Mouse (Mus musculus) gastrocnemius, postnatal 14 days (tissue): ENCODE data around the gene Pold2. TPM values are rescaled to one million over a fixed set of nuclear protein-coding genes. Genes with fewer than 3 reads are reported as not detected.
A peak's percentile ranks its signal among the peaks of the same experiment; 100 is the strongest.

Experiments
- DNase-seq: peaks from one replicate; pipeline ENCODE4 v3.0.0; 2021; ENCODE audit warnings: mixed read lengths
- intact Hi-C: fragments of 180-260 bp; cut with DNase I; formaldehyde crosslinking; loops from one replicate; pipeline ENCODE4 v1.15.1; 2025; ENCODE audit warnings: low total_unique reads
- total RNA-seq, 2 experiments: library from RNA; stranded (reverse); gene quantifications; 2 replicates each; pipeline ENCODE4 v1.2.3; 2021

Gene Pold2
- total RNA-seq, 2 experiments from 2014 or later = 36.4 to 38.7 TPM

DNA sequence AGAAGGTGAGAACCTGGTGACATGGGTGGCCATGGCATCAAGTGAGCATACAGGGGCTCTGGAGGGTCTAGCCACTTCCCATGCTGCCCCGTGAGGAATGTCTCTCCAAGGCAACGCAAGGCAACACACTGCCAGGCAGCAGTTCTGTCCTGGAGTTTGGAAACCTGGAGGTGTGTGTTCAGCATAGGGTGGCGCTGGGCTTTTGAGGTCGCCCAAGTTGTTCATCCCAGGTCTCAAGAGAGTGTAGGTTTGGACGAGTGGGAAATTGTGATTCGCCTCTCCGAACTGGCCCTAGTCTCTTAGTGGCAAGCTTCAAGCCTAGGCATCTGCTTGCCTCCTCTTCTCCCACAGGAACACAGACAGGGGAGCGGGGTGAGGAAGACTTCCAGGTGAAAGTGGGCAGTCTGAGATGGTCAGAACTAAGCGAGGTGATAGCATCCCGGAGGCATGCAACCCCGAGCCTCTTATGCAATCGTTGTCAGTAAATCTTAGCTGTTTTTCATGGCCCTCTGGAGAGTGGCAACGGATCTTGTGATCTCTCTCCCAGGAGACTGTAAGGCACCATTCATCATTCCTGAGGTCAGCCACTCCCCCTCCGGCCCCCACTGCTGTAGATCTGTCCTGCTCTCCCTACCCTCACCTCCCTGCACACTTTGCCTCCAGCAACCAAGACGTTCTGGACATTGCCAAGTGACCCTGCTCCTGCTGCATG is 15.5 kb downstream of the Pold2 start:
- DNase-seq = no peak
- intact Hi-C loops = no loop called here

DNA sequence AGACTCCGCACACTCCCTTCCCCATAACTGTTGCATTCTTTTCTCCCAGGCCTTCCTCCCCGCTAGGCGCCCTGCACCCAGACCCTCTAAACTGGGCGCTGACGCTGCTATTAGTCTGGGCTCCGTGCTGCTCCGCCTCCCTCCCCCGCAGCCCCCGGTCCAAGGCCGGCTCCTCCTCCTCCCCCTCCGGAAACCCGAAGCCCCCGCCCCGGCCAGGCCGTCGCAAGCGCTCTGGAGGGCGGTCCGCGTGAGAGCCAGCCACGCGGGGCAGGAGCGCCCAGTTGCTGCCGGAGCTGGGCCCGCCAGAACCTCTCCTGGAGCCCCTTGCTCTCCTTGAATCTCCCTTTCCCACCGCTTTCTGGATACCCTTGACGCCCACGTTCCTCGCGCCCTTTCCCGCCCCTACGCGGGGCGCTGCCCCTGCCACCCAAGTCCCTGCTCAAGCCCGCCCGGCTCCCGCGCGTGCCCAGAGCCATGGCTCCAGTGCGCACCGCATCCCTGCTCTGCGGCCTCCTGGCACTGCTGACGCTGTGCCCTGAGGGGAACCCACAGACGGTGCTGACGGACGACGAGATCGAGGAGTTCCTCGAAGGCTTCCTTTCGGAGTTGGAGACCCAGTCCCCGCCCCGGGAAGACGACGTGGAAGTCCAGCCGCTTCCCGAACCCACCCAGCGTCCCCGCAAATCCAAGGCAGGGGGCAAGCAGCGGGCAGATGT is 16.3 kb downstream of the Pold2 start, which contains the start of gene Aebp1:
TSS of gene Aebp1 (plus strand) at position 270 of the 716 bp plus-strand sequence.
- DNase-seq = peak; percentile 78
- intact Hi-C loops = no loop called here

DNA sequence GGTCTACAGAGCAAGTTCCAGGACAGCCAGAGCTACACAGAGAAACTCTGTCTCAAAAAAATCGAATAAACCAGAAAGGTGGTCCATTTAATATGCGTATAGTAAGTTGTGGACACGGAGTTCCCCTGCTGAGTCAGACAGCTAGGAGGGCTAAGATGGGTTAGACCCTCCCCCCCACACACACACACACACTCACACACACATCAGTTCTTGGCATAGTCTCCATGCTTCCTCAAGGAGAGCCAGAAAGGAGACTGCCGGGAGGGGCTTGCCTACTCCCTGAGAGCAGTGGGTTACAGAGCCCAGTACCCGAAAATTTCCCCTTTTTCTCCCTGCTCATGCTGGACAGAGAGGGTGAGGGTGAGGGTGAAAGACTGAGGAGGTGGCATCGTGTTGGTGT is 17.5 kb downstream of the Pold2 start:
- intact Hi-C loops = no loop called here
- no peak for DNase-seq

DNA sequence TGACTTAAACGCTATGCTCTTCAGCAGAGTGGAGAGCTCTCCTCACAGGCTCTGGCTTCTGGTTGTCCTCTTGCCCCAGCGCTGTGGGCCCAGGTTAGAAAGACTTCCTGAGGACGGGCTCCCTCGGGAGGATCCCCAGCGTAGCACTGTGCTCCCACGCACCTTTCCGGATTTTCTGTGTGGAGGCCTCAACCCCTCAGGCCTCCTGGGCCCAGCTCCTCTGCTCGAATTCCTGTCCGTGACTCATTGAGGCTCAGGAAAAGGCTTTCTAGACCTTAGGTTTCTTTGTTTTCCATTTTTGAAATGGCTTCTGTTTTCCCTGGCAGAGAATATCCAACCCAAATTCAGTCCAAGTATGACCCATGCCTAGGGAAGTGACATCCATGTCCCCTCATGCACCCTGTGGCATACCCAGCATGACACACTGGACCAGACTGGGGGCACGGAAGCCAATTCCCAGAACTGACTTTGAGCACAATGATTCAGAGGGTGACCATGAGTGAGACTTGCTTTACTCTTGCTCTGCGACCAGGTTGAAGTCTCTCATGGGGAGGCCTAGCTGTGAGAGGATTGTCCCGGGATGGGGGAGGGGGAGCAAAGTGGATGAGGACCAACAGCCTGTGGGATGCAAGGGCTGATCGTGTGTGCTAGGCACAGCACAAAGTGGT is 18.1 kb downstream of the Pold2 start:
- DNase-seq = no peak
- intact Hi-C loops = no loop called here

DNA sequence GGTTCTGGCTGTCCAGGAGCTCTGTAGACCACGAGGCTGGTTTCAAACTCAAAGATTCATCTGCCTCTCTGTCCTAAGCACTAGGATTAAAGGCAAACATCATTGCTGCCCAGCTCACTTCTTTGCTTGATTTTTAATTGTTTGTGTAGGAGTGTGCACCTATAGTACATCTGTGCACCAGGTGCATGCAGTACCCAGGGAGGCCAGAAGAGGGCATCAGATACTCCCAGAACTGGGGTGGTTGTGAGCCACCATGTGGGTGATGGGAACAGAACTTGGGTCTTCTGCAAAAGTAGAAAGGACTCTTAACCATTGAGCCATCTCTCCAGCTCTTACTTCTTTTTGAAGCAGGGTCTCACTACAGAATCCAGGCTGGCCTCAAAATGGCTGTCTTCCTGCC is 19.4 kb downstream of the Pold2 start:
- intact Hi-C loops = no loop called here
- DNase-seq = no peak

DNA sequence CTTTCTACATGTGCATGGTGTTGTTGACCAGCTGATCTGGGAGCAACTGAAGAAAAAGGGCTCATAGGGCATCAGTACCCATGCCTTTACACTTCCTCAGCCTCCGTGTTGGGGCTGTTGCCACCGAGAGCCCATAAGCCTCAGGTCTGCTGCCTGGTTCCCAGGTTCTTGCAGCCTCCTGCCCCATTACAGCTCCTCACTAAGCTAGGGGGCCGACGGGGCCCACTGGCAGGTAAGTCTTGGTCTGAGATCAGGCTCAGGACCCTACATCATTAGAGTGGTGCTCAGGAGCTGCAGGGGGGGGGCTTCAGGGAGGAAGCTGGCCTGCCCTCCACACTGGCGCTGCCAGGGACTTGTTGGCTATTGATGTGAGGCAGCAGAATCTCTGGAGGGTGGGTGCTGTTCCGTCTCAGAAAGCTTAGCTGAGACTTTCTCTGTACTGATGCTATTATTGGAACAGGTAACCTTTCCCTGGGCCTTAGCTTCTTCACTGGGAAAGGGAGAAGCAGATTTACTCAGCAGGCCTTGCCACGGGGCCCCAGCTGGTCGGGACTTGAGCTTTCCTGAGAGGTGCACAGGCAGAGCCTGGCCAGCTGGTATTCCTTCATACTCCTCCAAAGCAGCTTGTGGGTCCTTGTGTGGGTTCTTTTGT is 21.5 kb downstream of the Pold2 start:
- no peak for DNase-seq
- intact Hi-C loops = no loop called here

DNA sequence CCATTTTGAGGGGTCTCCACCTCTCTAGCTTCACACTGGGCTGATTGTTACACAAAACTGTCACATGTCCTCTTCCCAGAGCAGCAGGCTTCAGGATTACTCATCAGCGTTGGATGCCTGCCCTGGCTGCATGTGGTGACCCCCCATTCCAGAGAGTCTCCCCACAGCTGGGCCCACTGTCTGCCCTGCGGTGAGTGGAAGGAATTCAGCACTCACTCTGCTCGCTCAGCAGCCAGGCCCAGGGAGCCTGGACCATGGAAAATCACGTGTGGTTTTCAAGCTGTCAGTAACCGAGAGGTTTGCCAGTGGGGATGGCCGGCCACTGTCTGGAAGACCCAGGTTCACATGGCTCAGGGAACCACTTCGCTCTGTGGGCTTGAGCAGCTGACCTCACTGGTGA is 22.2 kb downstream of the Pold2 start:
- peak; percentile 82 for DNase-seq
- intact Hi-C loops = no loop called here

DNA sequence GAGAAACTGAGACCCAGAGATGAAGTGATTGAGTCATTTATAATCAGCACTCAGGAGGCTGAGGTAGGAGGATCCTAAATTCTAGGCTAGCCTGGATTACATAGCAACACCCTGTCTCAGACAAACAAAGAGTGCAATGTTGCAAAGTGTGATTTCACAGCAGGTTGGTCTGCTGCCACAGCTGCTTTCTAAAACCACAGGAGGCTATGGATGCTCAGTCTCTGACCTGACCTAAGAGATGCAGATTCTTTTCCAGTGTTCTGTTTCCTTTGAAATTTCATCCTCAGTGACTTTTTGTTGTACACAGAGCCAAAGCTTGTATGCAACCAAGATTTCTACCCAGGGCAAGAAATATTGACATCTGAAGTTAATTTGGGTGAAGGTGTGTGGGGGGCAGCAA is 22.6 kb downstream of the Pold2 start:
- DNase-seq = no peak
- intact Hi-C loops = no loop called here

DNA sequence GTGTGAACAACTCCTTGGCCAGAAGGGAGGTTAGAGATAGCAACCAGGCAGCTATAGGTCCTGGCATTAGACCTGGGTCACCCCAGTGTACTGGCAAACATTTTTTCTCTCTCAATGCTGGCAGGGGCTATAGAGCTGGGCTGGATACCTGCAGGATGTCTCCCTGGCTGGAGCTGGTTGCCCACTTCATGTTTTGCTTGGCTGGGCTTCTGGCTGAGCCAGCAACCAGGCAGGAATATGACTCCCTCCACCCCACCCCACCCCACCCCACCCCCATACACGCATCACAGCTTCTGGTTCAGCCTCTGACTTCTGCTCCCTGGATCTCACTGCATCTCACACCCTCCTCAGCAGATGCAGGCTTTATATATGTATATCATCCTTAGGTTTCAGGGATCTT is 25.8 kb downstream of the Pold2 start:
- intact Hi-C loops = no loop called here
- DNase-seq = no peak

DNA sequence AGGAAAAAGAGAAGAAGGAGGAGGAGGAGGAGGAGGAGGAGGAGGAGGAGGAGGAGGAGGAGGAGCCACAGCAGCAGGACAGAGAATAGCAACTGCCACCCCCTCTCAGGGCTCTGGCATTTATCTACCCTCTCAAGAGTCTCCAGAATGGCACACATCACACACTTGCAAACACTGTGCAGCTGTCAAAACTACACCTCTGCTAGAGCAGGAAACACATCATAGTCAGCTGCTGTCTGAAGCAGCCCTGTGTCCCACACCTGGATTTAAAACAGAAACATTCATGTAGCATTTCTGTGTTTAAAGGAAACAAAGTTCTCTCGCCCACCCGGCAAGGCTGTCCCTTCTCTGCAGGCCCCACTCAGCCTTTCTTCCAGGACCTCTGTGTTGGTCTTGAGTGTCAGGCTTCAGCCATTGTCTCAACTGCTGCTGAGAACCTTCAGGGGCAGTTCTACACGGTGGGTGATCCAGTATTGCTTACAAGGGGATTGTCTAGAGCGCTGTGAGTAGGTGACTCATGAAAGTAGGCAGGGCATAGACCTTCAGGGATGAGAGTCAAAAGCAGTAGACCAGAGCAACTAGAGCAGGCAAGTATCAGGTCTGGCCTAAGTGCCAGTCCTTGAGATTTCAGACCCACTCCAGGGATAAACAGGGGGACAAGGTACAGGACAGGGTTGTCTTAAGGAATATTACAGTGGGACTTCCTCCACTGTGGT is 26.9 kb downstream of the Pold2 start:
- no peak for DNase-seq
- intact Hi-C loops = no loop called here

DNA sequence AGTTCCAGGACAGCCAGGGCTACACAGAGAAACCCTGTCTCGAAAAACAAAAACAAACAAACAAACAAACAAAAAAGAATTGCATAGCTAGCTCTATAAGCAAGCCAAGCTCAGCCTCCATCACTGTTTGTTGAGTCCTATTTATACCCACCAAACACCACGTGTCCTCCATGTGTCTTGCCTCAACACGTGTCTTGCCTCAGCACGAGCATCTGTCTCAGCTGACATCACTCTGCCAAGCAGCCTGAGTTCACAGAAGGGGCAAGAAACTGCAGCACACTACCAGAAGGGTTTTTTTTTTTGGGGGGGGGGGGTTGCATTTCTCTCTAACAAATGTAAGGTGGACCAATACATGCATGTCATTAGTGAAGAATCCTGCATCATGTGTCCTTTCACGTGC is 27.6 kb downstream of the Pold2 start:
- intact Hi-C loops = no loop called here
- no peak for DNase-seq

DNA sequence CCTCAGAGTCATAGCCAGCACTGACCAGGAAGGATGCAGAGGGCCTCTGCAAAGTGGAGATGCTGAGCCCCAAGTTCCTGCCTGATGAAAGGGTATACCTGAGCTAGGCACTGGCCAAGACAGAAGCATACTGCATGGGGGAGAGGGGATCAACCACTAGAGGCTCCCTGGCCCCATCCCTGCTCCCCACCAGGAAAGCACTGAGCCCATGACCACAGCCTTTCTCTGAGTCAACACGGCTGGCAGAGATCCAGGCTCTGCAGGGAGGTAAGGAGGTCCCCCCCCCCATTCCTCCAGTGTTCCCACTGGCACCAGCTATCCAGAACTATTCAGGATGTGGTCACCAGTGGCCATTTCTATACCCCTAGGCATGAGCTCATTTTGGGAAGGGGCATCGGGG is 28.8 kb downstream of the Pold2 start:
- intact Hi-C loops = loop anchor here (5.0 kb wide), 1 partner anchor 33 kb away; no protein-coding TSS in a partner anchor
- DNase-seq = no peak

DNA sequence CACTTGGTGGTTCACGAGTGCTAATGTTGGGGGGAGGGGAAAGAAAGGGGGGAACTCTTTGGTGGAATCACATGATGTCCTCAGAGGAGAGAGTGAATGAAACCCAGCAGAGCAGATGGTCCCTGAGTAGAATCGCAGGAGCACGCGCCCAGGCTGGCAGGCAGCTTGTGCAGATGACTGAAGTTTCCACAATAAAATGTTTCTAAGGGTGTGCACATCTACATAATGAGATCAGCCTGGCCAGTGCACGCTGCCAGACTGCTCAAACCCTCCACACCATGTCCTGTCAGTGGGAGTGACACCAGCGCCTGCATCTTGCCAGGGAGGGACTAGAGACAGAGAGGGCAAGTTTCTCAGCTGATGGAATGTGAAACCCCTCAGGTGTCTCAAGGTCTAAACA is 29.4 kb downstream of the Pold2 start:
- peak; percentile 62 for DNase-seq
- intact Hi-C loops = loop anchor here (5.0 kb wide), 1 partner anchor 34 kb away; no protein-coding TSS in a partner anchor

DNA sequence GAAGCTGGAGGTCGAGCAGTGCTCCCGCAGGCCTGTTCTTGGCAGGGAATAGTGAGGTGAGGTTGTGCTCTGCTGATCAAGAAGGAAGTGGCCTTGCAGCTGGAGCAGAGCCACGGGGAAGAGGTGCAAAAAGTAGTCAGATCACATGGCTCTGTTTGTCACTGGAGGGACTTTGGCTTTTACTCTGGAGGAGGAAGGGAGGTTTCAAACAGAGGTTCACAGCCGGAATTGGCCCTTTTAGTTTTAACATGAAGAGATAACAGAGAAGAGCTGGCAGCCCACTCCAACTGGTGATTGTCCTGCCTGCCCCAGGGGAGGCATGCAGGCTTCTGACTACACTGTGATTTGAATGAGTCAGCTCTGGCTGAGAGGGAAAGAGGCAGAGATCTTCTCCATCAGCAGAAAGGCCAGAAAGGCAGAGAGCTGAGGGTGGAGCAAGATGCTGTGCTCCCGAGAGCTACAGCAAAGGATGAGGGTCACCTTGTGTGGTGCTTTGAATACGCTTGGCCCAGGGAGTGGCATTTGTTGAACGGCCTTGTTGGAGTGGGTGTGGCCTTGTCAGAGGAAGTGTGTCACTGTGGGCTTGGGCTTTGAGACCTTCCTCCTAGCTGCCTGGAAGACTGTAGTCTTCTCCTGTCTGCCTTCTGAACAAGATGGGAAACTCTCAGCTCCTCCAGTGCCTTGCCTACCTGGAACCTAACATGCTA is 31.3 kb downstream of the Pold2 start:
- DNase-seq = no peak
- intact Hi-C loops = loop anchor here (5.0 kb wide), 1 partner anchor 36 kb away; no protein-coding TSS in a partner anchor

DNA sequence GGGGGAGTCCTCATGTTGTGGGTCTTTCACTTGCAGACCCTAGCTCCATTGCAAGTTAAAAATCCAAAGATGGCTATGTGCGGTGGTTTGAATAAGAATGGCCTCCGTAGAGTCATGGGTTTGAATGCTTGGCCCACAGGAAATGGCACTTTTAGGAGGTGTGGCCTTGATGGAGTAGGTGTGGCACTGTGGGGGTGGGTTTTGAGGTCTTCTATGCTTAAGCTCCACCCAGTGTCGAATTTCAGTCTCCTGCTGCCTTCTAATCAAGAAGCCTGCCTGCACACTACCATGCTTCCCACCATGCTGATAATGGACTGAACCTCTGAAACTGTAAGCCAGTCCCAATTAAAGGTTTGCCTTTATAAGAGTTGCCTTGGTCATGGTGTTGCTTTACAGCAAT is 35.0 kb downstream of the Pold2 start:
- intact Hi-C loops = no loop called here
- no peak for DNase-seq

DNA sequence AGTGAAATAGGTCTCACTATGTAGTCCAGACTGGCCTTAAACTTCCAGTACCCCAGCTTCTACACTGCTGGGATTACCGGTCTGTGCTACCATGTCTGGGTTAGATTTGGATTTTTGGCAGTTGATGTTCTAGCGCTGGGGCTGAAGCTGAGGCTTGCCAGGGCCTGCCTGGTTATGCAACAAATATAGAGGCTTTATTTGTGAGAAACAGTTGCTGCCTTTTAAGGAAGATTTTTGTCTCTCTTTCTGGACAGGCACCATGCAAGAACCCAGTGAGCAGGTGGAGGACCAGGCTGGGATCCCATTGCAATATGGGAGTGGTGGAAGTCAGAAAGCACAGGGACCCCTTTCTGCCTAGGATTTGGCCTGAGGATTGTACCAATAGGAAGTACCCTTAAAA is 36.3 kb downstream of the Pold2 start:
- intact Hi-C loops = no loop called here
- no peak for DNase-seq

DNA sequence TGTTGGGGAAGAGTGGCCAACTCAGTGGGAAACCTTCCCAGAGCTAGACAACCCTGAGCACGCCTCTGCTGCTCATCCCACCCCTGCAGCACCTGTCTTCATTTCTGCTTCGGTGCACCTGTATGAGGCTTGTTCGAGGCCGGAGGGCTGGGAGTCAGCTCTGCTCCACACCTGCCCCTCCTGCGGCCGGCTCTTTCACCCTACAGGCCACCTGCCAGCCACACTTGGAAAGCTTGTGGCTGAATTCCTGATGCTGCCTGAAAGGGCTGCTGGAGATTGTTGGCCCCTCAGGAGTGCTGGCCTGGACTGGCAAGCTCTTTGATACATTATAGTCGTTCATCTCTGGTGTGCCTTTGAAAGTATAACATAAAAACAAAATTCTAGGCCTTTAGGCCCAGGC is 37.7 kb downstream of the Pold2 start:
- no peak for DNase-seq

DNA sequence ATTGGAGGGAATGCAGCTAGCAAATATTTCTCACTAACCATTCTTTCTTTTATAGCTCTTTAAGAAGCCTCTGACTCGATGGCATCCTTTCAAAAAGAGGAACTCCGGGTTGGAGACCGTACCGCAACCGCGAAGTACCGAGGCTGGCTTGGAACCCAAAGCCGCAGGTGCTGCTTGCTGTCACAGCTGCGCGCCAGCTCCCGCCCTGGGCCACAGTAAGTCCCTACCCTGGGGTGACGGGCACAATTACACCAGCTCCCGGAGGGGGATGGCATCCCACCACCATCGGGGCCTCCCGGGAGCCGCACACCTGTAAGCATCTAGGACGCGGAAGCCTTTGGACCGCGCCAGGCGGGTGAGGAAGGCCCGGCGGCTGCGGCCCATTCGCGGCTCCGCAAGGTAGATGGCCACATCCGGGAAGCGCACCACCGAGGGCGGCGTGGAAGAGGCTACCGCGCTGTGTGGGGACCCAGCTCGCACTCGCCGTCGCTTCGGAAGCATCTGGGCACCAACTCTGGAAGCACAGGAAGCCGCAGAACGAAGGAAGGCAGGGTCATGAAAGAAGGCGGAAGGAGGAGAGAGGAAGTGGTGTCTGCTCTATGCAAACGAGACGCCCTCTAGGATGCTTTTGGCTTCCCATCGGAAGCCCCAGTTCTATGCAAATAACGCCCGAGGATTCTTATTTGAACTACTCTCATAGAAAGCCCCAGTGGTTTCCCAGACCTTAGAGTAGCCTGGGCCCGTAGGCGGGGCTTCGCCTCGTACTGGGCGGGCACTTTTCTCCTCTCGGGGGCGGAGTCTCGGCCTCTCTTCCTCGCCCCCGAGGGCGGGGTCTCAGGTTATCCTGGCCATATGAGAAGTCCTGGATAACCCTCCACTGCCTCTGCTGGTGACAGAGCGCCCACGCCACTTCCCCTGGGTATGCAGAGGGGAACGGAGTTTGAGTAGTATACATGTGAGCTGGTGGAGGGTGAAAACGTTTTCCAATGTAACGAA is 40.5 kb downstream of the Pold2 start, which contains the start of gene Polm:
TSS of gene Polm (minus strand) at position 766 of the 996 bp plus-strand sequence.
- peak; percentile 94 for DNase-seq
- intact Hi-C loops = no loop called here

More for the DNA sequence above, 37.7 kb downstream of the Pold2 start:
- intact Hi-C loops = no loop called here
